Mouse (Mus musculus) heart, embryonic 14.5 days (tissue): ENCODE measurements around the gene Csf2. TPM values are rescaled to one million over a fixed set of nuclear protein-coding genes. Genes with fewer than 3 reads are reported as not detected.

Experiments used
- ATAC-seq: fragments of 200-750 bp; cut with Nextera tagmentation; 2 replicates; pipeline ENCODE4 v1.8.0; 2017; ENCODE audit warnings: low read depth, moderate TSS enrichment; ENCODE audit not compliant: insufficient number of reproducible peaks, insufficient read depth, low FRiP score
- H3K27ac ChIP-seq, 2 experiments: fragments of 200-500 bp in 1 of 2; fragments of 300-500 bp in 1 of 2; sonication (generic) in 1 of 2; replicated peaks in 1 of 2; 2 replicates each; pipeline ENCODE4 v1.5.1; 2012 to 2014; ENCODE audit warnings: low read depth in 2 of 2, low read length in 2 of 2, control low read depth in 1 of 2, mild to moderate bottlenecking in 1 of 2, mixed read lengths in 1 of 2; ENCODE audit not compliant: control insufficient read depth in 1 of 2, insufficient read depth in 1 of 2
- H3K27me3 ChIP-seq: fragments of 300-500 bp; sonication (generic); 2 replicates; pipeline ENCODE4 v1.6.1; 2014; ENCODE audit warnings: mild to moderate bottlenecking, low read length, control low read depth; ENCODE audit not compliant: control insufficient read depth, insufficient read depth
- H3K36me3 ChIP-seq: fragments of 300-500 bp; sonication (generic); 2 replicates; pipeline ENCODE4 v1.6.1; 2014; ENCODE audit warnings: mild to moderate bottlenecking, control low read depth, low read length, mixed read lengths; ENCODE audit not compliant: control insufficient read depth, insufficient read depth
- H3K4me1 ChIP-seq, 2 experiments: fragments of 200-500 bp in 1 of 2; fragments of 300-500 bp in 1 of 2; sonication (generic) in 1 of 2; 2 replicates each; pipeline ENCODE4 v1.6.1; 2012 to 2014; ENCODE audit warnings: low read length in 2 of 2, control low read depth in 1 of 2, mixed read lengths in 1 of 2; ENCODE audit not compliant: control insufficient read depth in 2 of 2, insufficient read depth in 2 of 2
- H3K4me2 ChIP-seq: fragments of 300-500 bp; sonication (generic); 2 replicates; pipeline ENCODE4 v1.6.1; 2014; ENCODE audit warnings: mild to moderate bottlenecking, low read length
- H3K4me3 ChIP-seq, 2 experiments: fragments of 200-500 bp in 1 of 2; fragments of 300-500 bp in 1 of 2; sonication (generic) in 1 of 2; 2 replicates each; pipeline ENCODE4 v1.5.1; 2012 to 2014; ENCODE audit warnings: low read length in 2 of 2, mild to moderate bottlenecking in 2 of 2, control low read depth in 1 of 2, low read depth in 1 of 2, moderate library complexity in 1 of 2; ENCODE audit not compliant: control insufficient read depth in 1 of 2, insufficient read depth in 1 of 2
- H3K9ac ChIP-seq: fragments of 300-500 bp; sonication (generic); 2 replicates; pipeline ENCODE4 v1.6.1; 2014; ENCODE audit warnings: mild to moderate bottlenecking, low read length
- H3K9me3 ChIP-seq: fragments of 300-500 bp; sonication (generic); 2 replicates; pipeline ENCODE4 v1.6.1; 2016; ENCODE audit warnings: low read length, control low read depth; ENCODE audit not compliant: control insufficient read depth
- WGBS: fragments of 180-500 bp; shearing (Covaris S2); extraction: QIAGEN DNeasy Blood & Tissue Kit; methylation state at CpG from one replicate; pipeline ENCODE4 v1.1.7; 2014; 5-methylcytosine and 5-hydroxymethylcytosine counted together
- polyA plus RNA-seq: library from polyadenylated mRNA; unstranded; fragments of >200 nt; fragmentation: Nextera tagmentation; extraction: Ambion mirVana; gene quantifications from 2 replicates; pipeline ENCODE4 v1.2.1, GENCODE M21; 2014

Gene Csf2
- polyA plus RNA-seq, 1 experiment from 2014 or later: not detected

DNA sequence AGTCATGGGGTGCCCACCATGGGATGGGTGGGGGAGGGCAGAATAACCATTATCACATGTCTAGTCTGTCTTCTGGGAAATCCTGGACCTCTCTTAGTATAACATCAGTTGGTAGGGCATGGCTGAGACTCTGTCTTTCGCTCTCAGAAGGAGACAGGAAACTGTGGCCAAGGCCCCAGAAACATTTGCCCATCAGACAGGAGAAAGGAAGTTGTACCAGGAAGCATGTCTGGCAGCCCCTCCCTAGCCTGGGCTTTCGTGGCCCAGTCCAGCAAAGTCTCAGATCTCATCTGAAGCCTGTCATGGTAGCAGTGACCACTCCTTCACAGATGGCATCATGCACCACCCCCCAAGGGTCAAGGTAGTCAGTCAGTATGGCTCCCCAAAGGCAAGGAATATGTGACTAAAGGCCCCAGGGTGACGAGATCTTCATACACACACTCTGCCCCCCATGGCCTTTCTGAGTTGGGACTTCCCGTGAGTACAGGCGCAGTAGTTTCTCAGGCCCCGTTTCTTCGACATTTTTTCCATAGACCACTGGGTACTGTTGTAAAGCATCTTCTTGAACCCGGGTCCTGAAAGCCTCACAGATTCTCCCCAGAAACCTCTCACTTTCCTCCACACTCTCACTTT lies 38.5 kb upstream of the Csf2 start:
- Histone ChIP-seq H3K9me3 (no peaks in the 10 kb centered on the region), H3K27me3 (no peaks in the 10 kb centered on the region), H3K27ac (no peak overlapping the region), H3K36me3 (no peaks in the 10 kb centered on the region), H3K4me1 (no peaks in the 10 kb centered on the region), H3K4me3 (no peak overlapping the region), H3K9ac (no peak overlapping the region), H3K4me2 (no peak overlapping the region)
- WGBS: 78% methylated on average over 8 of the region's 8 CpGs
- ATAC-seq: no peak

DNA sequence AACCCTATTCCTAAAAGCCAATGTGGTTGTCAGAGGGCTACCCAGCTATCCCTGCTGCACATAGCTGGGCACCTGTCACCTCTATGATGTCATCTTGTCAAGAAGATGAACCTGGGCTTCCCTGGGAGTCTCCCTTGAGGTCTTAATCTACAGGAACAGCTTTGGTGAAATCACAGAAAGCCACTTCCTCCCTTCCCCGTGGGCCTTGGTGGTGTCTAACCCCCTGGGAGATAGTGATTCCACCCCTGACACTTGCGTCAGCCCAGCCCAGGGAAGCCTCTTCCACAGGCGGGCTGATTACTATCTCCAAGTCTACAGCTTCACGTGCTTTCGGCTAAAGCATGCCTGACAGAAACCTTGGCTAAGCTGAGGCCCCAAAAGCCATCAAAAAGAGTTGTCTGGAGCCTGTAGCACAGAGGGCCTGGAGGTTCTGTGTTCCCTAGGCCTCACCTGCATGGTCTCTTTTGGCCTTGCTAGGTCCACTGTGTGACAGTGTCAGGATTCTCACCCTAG lies 22.0 kb upstream of the Csf2 start:
- no peaks in the 10 kb centered on the region for H3K9me3 ChIP-seq
- H3K36me3 ChIP-seq: no peaks in the 10 kb centered on the region
- no peak overlapping the region for H3K4me2 ChIP-seq
- H3K9ac ChIP-seq: no peak overlapping the region
- no peak overlapping the region for H3K27ac ChIP-seq
- ATAC-seq: no peak
- H3K4me3 ChIP-seq: no peak overlapping the region
- 53% methylated on average over 5 of the region's 5 CpGs for WGBS
- no peaks in the 10 kb centered on the region for H3K27me3 ChIP-seq
- H3K4me1 ChIP-seq: no peaks in the 10 kb centered on the region

DNA sequence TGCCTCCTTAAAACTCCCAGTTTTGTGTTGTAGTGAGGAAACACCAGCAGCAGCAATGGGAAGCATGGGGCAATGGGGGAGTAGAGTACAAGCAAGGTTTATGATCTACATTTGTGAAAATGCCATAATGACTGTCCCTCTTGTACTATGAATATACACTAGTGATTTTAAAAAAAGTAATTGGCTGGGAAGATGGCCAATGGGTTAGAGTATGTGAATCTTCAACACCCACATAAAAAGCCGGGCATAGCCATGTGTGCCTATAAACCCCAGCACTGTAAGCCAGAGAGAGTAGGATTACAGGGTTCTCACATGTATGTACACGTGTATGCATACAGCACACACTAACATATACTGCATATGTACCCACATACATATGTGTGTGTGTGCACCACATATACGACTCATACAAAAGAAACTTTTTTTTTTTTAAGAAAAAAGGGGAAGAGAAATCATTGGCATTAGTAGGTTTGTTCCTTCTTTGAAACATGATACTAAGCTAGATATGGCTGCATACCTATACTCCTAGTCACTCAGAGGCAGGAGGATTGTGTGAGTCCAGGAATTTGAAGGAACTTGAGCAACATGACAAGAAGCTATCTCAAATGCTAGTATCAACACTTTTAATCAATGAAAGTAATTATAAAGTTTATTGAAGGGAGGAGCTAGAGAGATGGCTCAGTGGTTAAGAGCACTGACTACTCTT lies 19.9 kb upstream of the Csf2 start:
- Histone ChIP-seq H3K9ac (no peak overlapping the region), H3K4me3 (no peak overlapping the region), H3K27me3 (no peaks in the 10 kb centered on the region), H3K4me1 (no peaks in the 10 kb centered on the region), H3K27ac (no peak overlapping the region), H3K9me3 (no peaks in the 10 kb centered on the region), H3K36me3 (no peaks in the 10 kb centered on the region), H3K4me2 (no peak overlapping the region)
- WGBS: 72% methylated on average over 3 of the region's 3 CpGs
- ATAC-seq: no peak

DNA sequence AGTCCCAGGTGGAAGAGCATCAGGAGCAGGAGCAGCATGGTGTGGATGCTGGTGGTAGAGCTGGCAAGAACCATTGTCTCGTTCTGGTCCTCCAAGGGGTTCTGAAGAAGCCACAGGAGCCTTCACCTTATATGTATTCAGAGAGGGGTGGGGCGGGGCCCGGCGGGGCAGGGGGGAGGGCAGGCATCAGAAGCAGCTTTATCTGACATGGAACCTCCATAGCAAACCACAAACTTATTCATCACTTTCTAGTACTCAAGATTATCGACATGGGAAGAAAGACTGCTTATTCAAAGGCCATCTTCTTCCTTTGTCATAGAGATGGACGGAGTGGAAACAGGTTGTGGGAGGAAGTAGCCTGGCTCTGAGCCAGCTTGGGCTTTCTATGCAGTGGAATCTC lies 17.7 kb upstream of the Csf2 start, which contains the start of gene Il3:
Gene Il3, minus strand, starts transcription at position 101 of the 400 bp plus-strand sequence.
- 77% methylated on average over 6 of the region's 6 CpGs for WGBS

DNA sequence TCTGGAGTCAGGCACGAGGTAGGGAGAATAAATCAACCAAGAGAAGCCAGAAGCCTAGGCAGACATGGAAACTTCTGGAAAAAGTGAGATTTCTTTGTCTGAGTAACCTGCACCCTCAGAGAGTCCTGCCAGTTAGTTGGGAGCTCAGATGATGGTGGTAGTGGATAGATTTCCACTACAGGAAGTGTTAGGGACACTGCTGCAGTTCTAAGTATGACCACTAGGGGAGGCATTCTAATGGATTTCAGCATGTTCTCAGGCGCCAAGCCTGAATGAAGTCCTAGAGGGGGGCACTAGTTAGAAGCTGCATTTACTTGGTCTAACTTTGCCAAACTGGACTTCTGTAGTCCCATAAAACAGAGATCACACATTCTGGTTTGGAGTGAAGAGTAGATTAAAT lies 15.1 kb upstream of the Csf2 start:
- Histone ChIP-seq H3K27me3 (no peaks in the 10 kb centered on the region), H3K4me1 (no peaks in the 10 kb centered on the region), H3K9me3 (no peaks in the 10 kb centered on the region), H3K4me3 (no peak overlapping the region), H3K36me3 (no peaks in the 10 kb centered on the region), H3K27ac (no peak overlapping the region), H3K4me2 (no peak overlapping the region), H3K9ac (no peak overlapping the region)
- ATAC-seq: no peak
- WGBS: 47% methylated on average over 2 of the region's 2 CpGs

More for the DNA sequence above, 17.7 kb upstream of the Csf2 start, which contains the start of gene Il3:
- no peaks in the 10 kb centered on the region for H3K36me3 ChIP-seq
- no peaks in the 10 kb centered on the region for H3K9me3 ChIP-seq
- H3K9ac ChIP-seq: no peak within 1 kb of the TSS
- H3K4me1 ChIP-seq: no peaks in the 10 kb centered on the region
- H3K27me3 ChIP-seq: no peaks in the 10 kb centered on the region
- no peak within 1 kb of the TSS for H3K27ac ChIP-seq
- H3K4me3 ChIP-seq: no peak within 1 kb of the TSS
- ATAC-seq: no peak
- H3K4me2 ChIP-seq: no peak within 1 kb of the TSS

DNA sequence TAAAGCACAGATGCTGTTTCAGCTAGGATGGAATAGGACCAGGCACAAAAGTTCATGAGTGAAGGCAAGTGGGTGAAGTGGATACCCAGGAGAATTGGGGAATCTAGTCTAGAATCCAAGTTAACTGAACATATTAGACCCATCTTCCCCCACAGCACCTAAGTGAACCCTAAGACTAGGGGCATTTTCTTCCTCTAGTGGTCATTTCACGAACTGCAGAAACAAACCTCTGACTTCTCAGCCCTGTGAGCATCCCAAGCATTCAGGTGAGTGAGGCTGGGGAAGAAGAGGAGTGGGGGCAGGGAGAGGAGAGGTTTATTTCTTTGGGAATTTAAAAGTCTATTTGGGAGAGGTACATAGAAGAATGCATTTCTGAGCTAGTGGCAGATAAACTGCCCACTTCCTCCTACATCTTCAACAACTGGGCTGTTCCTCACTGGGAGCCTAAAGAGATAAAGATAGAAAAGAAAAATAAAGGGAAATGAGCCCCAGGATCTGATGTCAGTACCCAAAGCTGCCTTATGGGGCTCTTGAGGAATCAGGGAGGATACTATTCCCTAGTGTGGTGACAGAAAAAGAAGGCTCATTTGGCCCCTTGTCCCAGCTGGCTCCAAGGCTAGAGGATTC lies 14.1 kb upstream of the Csf2 start:
- no peak overlapping the region for H3K4me3 ChIP-seq
- H3K27ac ChIP-seq: no peak overlapping the region
- H3K27me3 ChIP-seq: no peaks in the 10 kb centered on the region
- no peaks in the 10 kb centered on the region for H3K9me3 ChIP-seq
- no peak for ATAC-seq
- 13% methylated on average over 1 of the region's 1 CpGs for WGBS
- H3K4me1 ChIP-seq: no peaks in the 10 kb centered on the region
- no peak overlapping the region for H3K4me2 ChIP-seq
- no peak overlapping the region for H3K9ac ChIP-seq
- no peaks in the 10 kb centered on the region for H3K36me3 ChIP-seq

DNA sequence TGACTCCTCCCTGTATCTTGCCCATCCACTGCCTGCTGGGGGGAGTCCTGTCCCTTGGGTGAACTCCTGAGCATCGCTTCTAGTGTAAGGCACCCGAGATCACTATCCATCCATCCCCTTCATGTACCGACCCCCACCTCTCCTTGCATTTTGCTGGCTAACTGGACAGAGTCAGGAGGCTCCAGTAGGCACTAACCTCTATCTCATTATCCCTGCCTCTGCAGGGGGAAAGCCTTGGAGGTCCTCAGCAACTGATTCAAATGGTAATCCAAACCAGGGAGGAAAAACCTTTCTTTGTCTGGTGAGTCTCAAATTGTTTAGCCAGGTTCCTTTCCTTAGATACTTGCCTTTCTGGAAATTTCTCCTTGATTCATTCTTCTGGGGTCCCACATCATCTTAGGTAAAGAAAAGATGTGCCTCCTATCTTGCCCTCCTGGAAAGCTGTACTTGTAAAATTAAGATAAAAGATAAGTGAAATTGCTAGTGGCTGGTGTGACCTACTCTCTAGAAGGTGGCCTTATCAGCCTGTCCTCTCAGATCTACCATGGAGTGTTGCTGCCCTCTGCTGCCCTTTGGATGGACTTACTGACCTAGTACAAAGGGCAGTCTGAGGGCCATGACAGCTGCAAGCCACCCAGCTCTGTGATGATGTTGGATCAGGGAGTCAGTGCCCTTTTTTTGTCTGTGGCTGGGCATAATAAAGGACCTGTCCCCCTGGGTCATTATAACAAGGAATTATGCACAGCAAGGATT lies 7.3 kb upstream of the Csf2 start:
- Histone ChIP-seq H3K4me1 (no peaks in the 10 kb centered on the region), H3K27ac (no peak overlapping the region), H3K27me3 (peaks cover 2% of the 10 kb centered on the region; the same call in 1 of the 2 replicates), H3K9ac (no peak overlapping the region), H3K4me2 (no peak overlapping the region), H3K9me3 (no peaks in the 10 kb centered on the region), H3K4me3 (no peak overlapping the region), H3K36me3 (no peaks in the 10 kb centered on the region)
- 58% methylated on average over 3 of the region's 3 CpGs for WGBS
- no peak for ATAC-seq
